Mouse (Mus musculus): ENCODE data around the gene Rab36. TPM values are rescaled to one million over a fixed set of nuclear protein-coding genes. Genes with fewer than 3 reads are reported as not detected.

The Rab36 gene
- total RNA-seq, 1 experiment from 2014 or later: 1.3 TPM

- peak in 1 of 2 experiments; percentile 2; a peak in 1 of 4 replicates for ATAC-seq (replicated peaks in 1 of 2; ENCODE audit: insufficient read depth in 1 of 2, low FRiP score in 2 of 2, low TSS enrichment in 1 of 2, low read depth in 1 of 2, poor library complexity in 2 of 2, severe bottlenecking in 2 of 2)
These were observed 24.7 kb downstream of the Rab36 start for GRCm38 (mm10) chr10:75061341-75062188.

GRCm38 (mm10) chr10:75062189-75062561, 25.3 kb downstream of the Rab36 start:
- ATAC-seq (replicated peaks in 1 of 2; ENCODE audit: insufficient read depth in 1 of 2, low FRiP score in 2 of 2, low TSS enrichment in 1 of 2, low read depth in 1 of 2, poor library complexity in 2 of 2, severe bottlenecking in 2 of 2): peak in 1 of 2 experiments; percentile 17; a peak in 3 of 4 replicates

- no peak; a peak in 1 of 4 replicates for ATAC-seq (replicated peaks in 1 of 2; ENCODE audit: insufficient read depth in 1 of 2, low FRiP score in 2 of 2, low TSS enrichment in 1 of 2, low read depth in 1 of 2, poor library complexity in 2 of 2, severe bottlenecking in 2 of 2)
These were observed 25.8 kb downstream of the Rab36 start for GRCm38 (mm10) chr10:75062621-75063020.

- ATAC-seq (replicated peaks in 1 of 2; ENCODE audit: insufficient read depth in 1 of 2, low FRiP score in 2 of 2, low TSS enrichment in 1 of 2, low read depth in 1 of 2, poor library complexity in 2 of 2, severe bottlenecking in 2 of 2): no peak
These were observed 26.6 kb downstream of the Rab36 start for GRCm38 (mm10) chr10:75063301-75063965.

- no peak for ATAC-seq (replicated peaks in 1 of 2; ENCODE audit: insufficient read depth in 1 of 2, low FRiP score in 2 of 2, low TSS enrichment in 1 of 2, low read depth in 1 of 2, poor library complexity in 2 of 2, severe bottlenecking in 2 of 2)
These were observed 28.8 kb downstream of the Rab36 start for GRCm38 (mm10) chr10:75065691-75066090.

- ATAC-seq (replicated peaks in 1 of 2; ENCODE audit: insufficient read depth in 1 of 2, low FRiP score in 2 of 2, low TSS enrichment in 1 of 2, low read depth in 1 of 2, poor library complexity in 2 of 2, severe bottlenecking in 2 of 2): no peak
These were observed 30.6 kb downstream of the Rab36 start for GRCm38 (mm10) chr10:75067446-75067845.

GRCm38 (mm10) chr10:75068086-75068485, 31.2 kb downstream of the Rab36 start:
- no peak for ATAC-seq (replicated peaks in 1 of 2; ENCODE audit: insufficient read depth in 1 of 2, low FRiP score in 2 of 2, low TSS enrichment in 1 of 2, low read depth in 1 of 2, poor library complexity in 2 of 2, severe bottlenecking in 2 of 2)

- no peak for ATAC-seq (replicated peaks in 1 of 2; ENCODE audit: insufficient read depth in 1 of 2, low FRiP score in 2 of 2, low TSS enrichment in 1 of 2, low read depth in 1 of 2, poor library complexity in 2 of 2, severe bottlenecking in 2 of 2)
These were observed 31.9 kb downstream of the Rab36 start for GRCm38 (mm10) chr10:75068624-75069328.

GRCm38 (mm10) chr10:75070281-75070976, 33.6 kb downstream of the Rab36 start:
- peak in 1 of 2 experiments; percentile 32; a peak in 1 of 4 replicates for ATAC-seq (replicated peaks in 1 of 2; ENCODE audit: insufficient read depth in 1 of 2, low FRiP score in 2 of 2, low TSS enrichment in 1 of 2, low read depth in 1 of 2, poor library complexity in 2 of 2, severe bottlenecking in 2 of 2)

GRCm38 (mm10) chr10:75075665-75076064, 38.8 kb downstream of the Rab36 start:
- ATAC-seq (replicated peaks in 1 of 2; ENCODE audit: insufficient read depth in 1 of 2, low FRiP score in 2 of 2, low TSS enrichment in 1 of 2, low read depth in 1 of 2, poor library complexity in 2 of 2, severe bottlenecking in 2 of 2): no peak

- ATAC-seq (replicated peaks in 1 of 2; ENCODE audit: insufficient read depth in 1 of 2, low FRiP score in 2 of 2, low TSS enrichment in 1 of 2, low read depth in 1 of 2, poor library complexity in 2 of 2, severe bottlenecking in 2 of 2): peak; percentile 61 to 68
These were observed 41.6 kb downstream of the Rab36 start for GRCm38 (mm10) chr10:75078174-75079128.

- ATAC-seq (replicated peaks in 1 of 2; ENCODE audit: insufficient read depth in 1 of 2, low FRiP score in 2 of 2, low TSS enrichment in 1 of 2, low read depth in 1 of 2, poor library complexity in 2 of 2, severe bottlenecking in 2 of 2): no peak
These were observed 48.5 kb downstream of the Rab36 start for GRCm38 (mm10) chr10:75085330-75085729.

GRCm38 (mm10) chr10:75088471-75088870, 51.6 kb downstream of the Rab36 start:
- ATAC-seq (replicated peaks in 1 of 2; ENCODE audit: insufficient read depth in 1 of 2, low FRiP score in 2 of 2, low TSS enrichment in 1 of 2, low read depth in 1 of 2, poor library complexity in 2 of 2, severe bottlenecking in 2 of 2): peak; percentile 39 to 48; a peak in 1 of 4 replicates

- ATAC-seq (replicated peaks in 1 of 2; ENCODE audit: insufficient read depth in 1 of 2, low FRiP score in 2 of 2, low TSS enrichment in 1 of 2, low read depth in 1 of 2, poor library complexity in 2 of 2, severe bottlenecking in 2 of 2): 0 out of 4 replicates have a peak, but pooled peaks of 1 of the 2 experiments have one; percentile 25
These were observed 54.8 kb downstream of the Rab36 start for GRCm38 (mm10) chr10:75091478-75092152.

GRCm38 (mm10) chr10:75093252-75093987, 56.6 kb downstream of the Rab36 start:
- peak; percentile 58 to 71 for ATAC-seq (replicated peaks in 1 of 2; ENCODE audit: insufficient read depth in 1 of 2, low FRiP score in 2 of 2, low TSS enrichment in 1 of 2, low read depth in 1 of 2, poor library complexity in 2 of 2, severe bottlenecking in 2 of 2)

All from hematopoietic stem cell, adult 5-6 weeks (primary cell).